Mouse (Mus musculus): ENCODE results near the gene Pld4. TPM values are rescaled to one million over a fixed set of nuclear protein-coding genes. Genes with fewer than 3 reads are reported as not detected.
A peak's percentile ranks its signal among the peaks of the same experiment; 100 is the strongest.

Pld4 gene
- total and polyA plus RNA-seq, 3 experiments: 112 to 226 (median 149) TPM

DNA sequence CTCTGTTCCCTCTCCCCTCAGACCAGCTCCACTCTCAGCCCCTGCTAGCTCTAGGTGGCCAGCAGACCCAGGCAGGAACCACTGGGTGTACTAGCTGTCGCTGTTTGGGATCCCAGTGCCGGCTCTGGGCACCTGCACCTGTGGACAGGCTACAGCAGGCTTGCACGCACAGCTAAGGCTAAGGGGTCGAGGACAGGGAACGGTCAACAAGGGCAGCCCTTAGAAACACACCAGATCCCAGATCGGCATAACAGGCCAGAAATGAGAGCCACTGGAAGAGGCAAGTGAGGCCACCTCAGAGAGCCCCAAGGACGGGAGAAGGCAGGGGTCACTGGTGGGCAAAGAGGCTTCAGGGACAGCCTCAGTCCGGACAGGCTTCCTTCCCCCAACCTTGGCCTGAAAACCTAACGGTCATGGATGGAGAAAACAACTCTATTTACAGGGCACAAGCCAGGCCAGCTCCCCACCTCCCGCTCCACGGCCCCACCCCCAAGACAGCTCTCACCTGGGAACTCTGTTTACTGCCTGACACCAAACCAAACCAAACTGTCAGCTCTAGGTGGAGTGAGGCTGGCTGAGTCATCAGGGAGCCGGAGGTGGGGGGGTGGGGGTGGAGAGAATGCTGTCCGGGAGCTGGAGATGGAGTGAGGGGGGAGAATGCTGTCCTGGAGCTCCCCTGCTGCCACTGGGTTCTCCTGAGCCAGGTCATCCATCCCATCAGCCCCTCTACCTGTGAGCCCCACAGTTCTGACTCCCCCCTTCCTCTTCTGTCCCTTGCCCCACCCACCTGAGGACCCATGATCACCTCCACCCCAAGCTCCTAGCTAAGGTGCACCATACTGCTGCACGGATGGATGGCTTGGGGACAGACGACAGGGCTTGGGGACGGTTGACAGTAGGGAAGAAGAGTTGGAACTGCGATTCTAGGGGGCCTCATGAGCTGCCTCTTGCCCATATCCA lies 36.4 kb downstream of the Pld4 start:
- Histone ChIP-seq H3K36me3 (replicated peaks in 1 of 2; ENCODE audit: control insufficient read depth in 1 of 2, insufficient read depth in 1 of 2, low read length in 1 of 2) (no peaks in the 10 kb centered on the region), H3K9me3 (replicated peaks; ENCODE audit: low read length) (no peaks in the 10 kb centered on the region), H3K4me1 (ENCODE audit: control insufficient read depth in 1 of 2, insufficient read depth in 2 of 2) (peaks cover 48 to 90% of the 10 kb centered on the region in 2 experiments), H3K4me3 (replicated peaks in 1 of 3; ENCODE audit: low read depth in 2 of 3, low read length in 2 of 3, poor library complexity in 1 of 3) (peak overlapping the region; percentile 59 to 76 (median 61)), H3K9ac (ENCODE audit: insufficient read depth, low read depth) (peak overlapping the region; percentile 92), H3K27ac (ENCODE audit: insufficient read depth, low read depth) (peak overlapping the region; percentile 95), H3K27me3 (replicated peaks) (no peaks in the 10 kb centered on the region), H3K79me2 (replicated peaks; ENCODE audit: control insufficient read depth, extremely low read depth, insufficient read depth, poor library complexity, severe bottlenecking) (peaks cover 19% of the 10 kb centered on the region), H3K4me2 (ENCODE audit: insufficient read depth, low read depth, poor library complexity, severe bottlenecking) (peak overlapping the region; percentile 90)
- DNase-seq (ENCODE audit: extremely low read depth): peak; percentile 41
- dilution Hi-C loops (cut with MboI; ENCODE audit: extremely low pct_ligation_motif_present, extremely low pct_unique_long_range_greater_than_20kb, low sequenced_read_pairs): no loop called here
- TF ChIP-seq BHLHE40 (IDR thresholded peaks at IDR 0.05; ENCODE audit: low read depth, low read length) (peak; percentile 21; the same call in 1 of the 2 replicates), IRF4 (IDR thresholded peaks at IDR 0.05; ENCODE audit: low read depth, low read length) (peak; percentile 38), TCF12 (IDR thresholded peaks at IDR 0.05; ENCODE audit: low read depth, low read length) (peak; percentile 52; the same call in 1 of the 2 replicates), SIN3A (IDR thresholded peaks at IDR 0.05; ENCODE audit: low read length) (0 out of 2 replicates have a peak, but pooled peaks have one; percentile 30), JUN (IDR thresholded peaks at IDR 0.05; ENCODE audit: insufficient read depth, low read depth, low read length) (no peak), ETS1 (conservative IDR thresholded peaks at IDR 0.05; ENCODE audit: low read depth, low read length) (peak; percentile 49; the same call in 1 of the 2 replicates), HCFC1 (IDR thresholded peaks at IDR 0.05; ENCODE audit: low read depth, low read length) (no peak)
- in situ Hi-C loops (cut with MboI; ENCODE audit: low pct_ligation_motif_present, low pct_unique_long_range_greater_than_20kb, low sequenced_read_pairs): loop anchor here (5.0 kb wide), 1 partner anchor 40 kb away; no protein-coding TSS in a partner anchor

DNA sequence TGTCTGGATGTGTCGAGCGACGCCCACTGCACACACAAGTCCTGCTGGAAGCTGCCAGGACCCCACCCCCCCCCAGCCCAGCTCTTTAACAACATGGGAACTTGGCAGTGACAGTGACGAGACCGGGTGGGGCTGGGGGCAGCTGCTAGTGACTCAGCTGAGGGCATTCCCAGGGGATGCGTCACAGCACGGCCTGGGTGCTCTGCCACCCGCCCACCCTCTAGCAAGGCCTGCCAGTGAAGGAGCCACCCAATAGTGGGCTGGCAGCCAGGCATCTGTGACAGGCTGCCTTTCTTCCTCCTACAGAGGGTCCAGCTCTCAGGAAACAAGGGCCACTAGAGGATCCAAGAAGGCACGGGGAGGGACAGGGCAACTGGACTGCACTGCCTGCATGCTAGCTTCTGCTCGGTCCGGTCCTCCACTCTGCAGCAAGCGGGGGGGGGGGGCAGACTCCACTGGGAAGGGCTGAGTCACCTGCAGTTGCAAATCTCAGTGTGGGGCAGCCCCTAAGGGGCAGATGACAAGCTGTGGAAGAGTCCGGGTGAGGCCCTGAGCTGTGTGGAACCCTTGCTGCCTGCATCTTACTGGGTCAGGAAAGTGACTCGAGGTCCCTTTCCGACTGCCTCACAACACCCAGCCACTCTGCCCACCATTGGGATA lies 37.3 kb downstream of the Pld4 start:
- peak overlapping the region; percentile 92 for H3K9ac ChIP-seq (ENCODE audit: insufficient read depth, low read depth)
- H3K36me3 ChIP-seq (replicated peaks in 1 of 2; ENCODE audit: control insufficient read depth in 1 of 2, insufficient read depth in 1 of 2, low read length in 1 of 2): no peaks in the 10 kb centered on the region
- H3K4me1 ChIP-seq (ENCODE audit: control insufficient read depth in 1 of 2, insufficient read depth in 2 of 2): peaks cover 41 to 80% of the 10 kb centered on the region in 2 experiments
- no peaks in the 10 kb centered on the region for H3K9me3 ChIP-seq (replicated peaks; ENCODE audit: low read length)
- dilution Hi-C loops (cut with MboI; ENCODE audit: extremely low pct_ligation_motif_present, extremely low pct_unique_long_range_greater_than_20kb, low sequenced_read_pairs): no loop called here
- in situ Hi-C loops (cut with MboI; ENCODE audit: low pct_ligation_motif_present, low pct_unique_long_range_greater_than_20kb, low sequenced_read_pairs): loop anchor here (5.0 kb wide), 1 partner anchor 41 kb away; no protein-coding TSS in a partner anchor
- peak overlapping the region; percentile 98 for H3K27ac ChIP-seq (ENCODE audit: insufficient read depth, low read depth)
- peaks cover 13% of the 10 kb centered on the region; the same call in 1 of the 2 replicates for H3K79me2 ChIP-seq (replicated peaks; ENCODE audit: control insufficient read depth, extremely low read depth, insufficient read depth, poor library complexity, severe bottlenecking)
- DNase-seq (ENCODE audit: extremely low read depth): peak; percentile 83
- H3K4me3 ChIP-seq (replicated peaks in 1 of 3; ENCODE audit: low read depth in 2 of 3, low read length in 2 of 3, poor library complexity in 1 of 3): peak overlapping the region; percentile 3 to 76 (median 59)
- H3K4me2 ChIP-seq (ENCODE audit: insufficient read depth, low read depth, poor library complexity, severe bottlenecking): peak overlapping the region; percentile 90
- TF ChIP-seq KAT2A (IDR thresholded peaks at IDR 0.05; ENCODE audit: insufficient replicate concordance, low read length): 0 out of 2 replicates have a peak, but pooled peaks have one; percentile 6
- TF ChIP-seq NELFE (IDR thresholded peaks at IDR 0.05; ENCODE audit: low read depth, low read length): 0 out of 2 replicates have a peak, but pooled peaks have one; percentile 1
- no peak; the same call in 1 of the 2 replicates for TF ChIP-seq RAD21 (IDR thresholded peaks at IDR 0.05; ENCODE audit: low read depth, low read length)
- peak; percentile 6; the same call in 1 of the 2 replicates for TF ChIP-seq SMC3 (IDR thresholded peaks at IDR 0.05; ENCODE audit: low read depth, low read length)
- TF ChIP-seq POLR2A (IDR thresholded peaks at IDR 0.05; ENCODE audit: low read depth, low read length): peak; percentile 44; the same call in 1 of the 2 replicates
- peak; percentile 81 for TF ChIP-seq SIN3A (IDR thresholded peaks at IDR 0.05; ENCODE audit: low read length)
- no peak for TF ChIP-seq USF2 (conservative IDR thresholded peaks at IDR 0.05; ENCODE audit: low read depth, low read length)
- TF ChIP-seq IRF4 (IDR thresholded peaks at IDR 0.05; ENCODE audit: low read depth, low read length): peak; percentile 66; the same call in 1 of the 2 replicates
- peak; percentile 61; the same call in 1 of the 2 replicates for TF ChIP-seq EP300 (IDR thresholded peaks at IDR 0.05; ENCODE audit: low read length)
- TF ChIP-seq NRF1 (IDR thresholded peaks at IDR 0.05; ENCODE audit: low read depth, low read length): peak; percentile 1; the same call in 1 of the 2 replicates
- TF ChIP-seq ELF1 (IDR thresholded peaks at IDR 0.05; ENCODE audit: low read depth, low read length): peak; percentile 40; the same call in 1 of the 2 replicates
- peak; percentile 90 for TF ChIP-seq BHLHE40 (IDR thresholded peaks at IDR 0.05; ENCODE audit: low read depth, low read length)
- peak; percentile 84; the same call in 1 of the 2 replicates for TF ChIP-seq UBTF (IDR thresholded peaks at IDR 0.05; ENCODE audit: low read depth, low read length)
- no peak for TF ChIP-seq ZC3H11A (IDR thresholded peaks at IDR 0.05; ENCODE audit: low read depth, low read length)
- TF ChIP-seq MAZ (IDR thresholded peaks at IDR 0.05; ENCODE audit: low read depth, low read length): peak; percentile 93; the same call in 1 of the 2 replicates
- peak; percentile 67 for TF ChIP-seq TBP (conservative IDR thresholded peaks at IDR 0.05; ENCODE audit: low read depth, low read length)
- TF ChIP-seq MEF2A (IDR thresholded peaks at IDR 0.05; ENCODE audit: borderline replicate concordance, low read depth, low read length): peak; percentile 73; the same call in 1 of the 2 replicates
- peak; percentile 62; the same call in 1 of the 2 replicates for TF ChIP-seq MAFK (IDR thresholded peaks at IDR 0.05; ENCODE audit: insufficient replicate concordance, low read length)
- peak; percentile 86 for TF ChIP-seq ETS1 (conservative IDR thresholded peaks at IDR 0.05; ENCODE audit: low read depth, low read length)
- TF ChIP-seq TCF12 (IDR thresholded peaks at IDR 0.05; ENCODE audit: low read depth, low read length): peak; percentile 95
- TF ChIP-seq JUN (IDR thresholded peaks at IDR 0.05; ENCODE audit: insufficient read depth, low read depth, low read length): 0 out of 2 replicates have a peak, but pooled peaks have one; percentile 14
- no peak for TF ChIP-seq ZNF384 (IDR thresholded peaks at IDR 0.05; ENCODE audit: low read depth, low read length)
- no peak for TF ChIP-seq ZKSCAN1 (IDR thresholded peaks at IDR 0.05; ENCODE audit: borderline replicate concordance, low read depth, low read length)
- TF ChIP-seq MAX (IDR thresholded peaks at IDR 0.05; ENCODE audit: low read length): peak; percentile 70; the same call in 1 of the 2 replicates
- no peaks in the 10 kb centered on the region for H3K27me3 ChIP-seq (replicated peaks)
